Mouse (Mus musculus) kidney, postnatal 14 days (tissue): Measurements from ENCODE around the gene Olfr943.

Experiments
- DNase-seq: peaks from one replicate; pipeline ENCODE4 v3.0.0; 2022; ENCODE audit warnings: mixed read lengths

Olfr943 gene

GRCm38 (mm10) chr9:39166004-39166403 lies at the start of gene Olfr943:
Olfr943 (plus strand) TSS chr9:39166304.
- no peak for DNase-seq

- DNase-seq = no peak
These were observed 38.8 kb upstream of the Olfr943 start for GRCm38 (mm10) chr9:39127326-39127725.

GRCm38 (mm10) chr9:39127831-39128230 lies 38.3 kb upstream of the Olfr943 start, which contains the start of gene Olfr27:
Olfr27 (plus strand) TSS chr9:39128131.
- no peak for DNase-seq

GRCm38 (mm10) chr9:39152401-39152800 lies 13.7 kb upstream of the Olfr943 start:
- DNase-seq = no peak

- DNase-seq = no peak
These were observed 35.5 kb downstream of the Olfr943 start, which contains the start of gene Olfr944 for GRCm38 (mm10) chr9:39201620-39202019. Olfr944 (plus strand) TSS chr9:39201920.
